Mouse (Mus musculus): ENCODE measurements around the gene Abca6. TPM values are rescaled to one million over a fixed set of nuclear protein-coding genes. Genes with fewer than 3 reads are reported as not detected.

Abca6 gene
- total RNA-seq (2021), result 1 to 10 TPM; 2.4 to 2.7 TPM
- long read RNA-seq, experiment 1, result 0 reads
- long read RNA-seq, experiment 2, result 0 reads

GRCm38 (mm10) chr11:110251534-110251933, at the start of gene Abca6:
TSS of gene Abca6 (minus strand) at chr11:110251776.
- no peak for DNase-seq
- intact Hi-C loops (cut with DNase I), result no loop called here

GRCm38 (mm10) chr11:110297917-110298533, 46.4 kb upstream of the Abca6 start:
- intact Hi-C loops (cut with DNase I), result no loop called here
- no peak for DNase-seq

DNA sequence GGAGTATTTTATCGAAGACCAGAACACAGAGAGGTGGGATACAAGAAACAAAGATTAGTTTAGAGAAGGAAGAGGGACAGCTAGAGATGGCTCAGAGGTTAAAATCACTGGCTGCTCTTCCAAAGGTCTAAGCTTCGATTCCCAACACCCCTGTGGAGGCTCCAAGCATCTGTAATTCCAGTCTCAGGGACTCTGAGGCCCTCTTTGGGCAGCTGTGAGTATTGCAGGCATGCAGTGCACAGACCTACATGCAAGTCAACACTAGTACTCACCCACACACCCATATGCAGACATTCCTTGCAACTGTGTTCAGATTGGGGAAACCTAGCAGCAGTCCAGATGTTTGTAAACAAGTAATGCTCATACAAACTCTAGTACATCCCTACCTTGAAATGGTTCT, 39.0 kb upstream of the Abca6 start:
- DNase-seq, result no peak
- intact Hi-C loops (cut with DNase I), result no loop called here

DNA sequence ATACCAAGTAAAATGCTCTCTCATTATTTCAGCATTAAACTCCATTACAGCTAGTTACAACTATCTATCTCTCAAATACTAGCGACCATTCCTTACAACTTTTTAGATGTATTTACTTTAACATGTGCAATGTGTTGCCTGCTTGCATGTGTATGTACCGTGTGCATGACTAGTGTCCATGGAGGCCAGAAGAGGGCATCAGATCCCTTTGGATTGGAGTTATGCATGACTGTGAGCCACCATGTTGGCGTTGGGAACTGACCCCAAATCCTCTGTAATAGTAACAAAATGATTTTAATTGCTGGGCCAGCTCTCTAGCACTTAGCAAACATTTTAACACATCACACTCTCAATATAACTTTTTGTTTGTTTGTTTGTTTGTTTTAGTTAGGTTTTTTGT, 36.8 kb upstream of the Abca6 start:
- DNase-seq, result no peak
- intact Hi-C loops (cut with DNase I), result no loop called here

DNA sequence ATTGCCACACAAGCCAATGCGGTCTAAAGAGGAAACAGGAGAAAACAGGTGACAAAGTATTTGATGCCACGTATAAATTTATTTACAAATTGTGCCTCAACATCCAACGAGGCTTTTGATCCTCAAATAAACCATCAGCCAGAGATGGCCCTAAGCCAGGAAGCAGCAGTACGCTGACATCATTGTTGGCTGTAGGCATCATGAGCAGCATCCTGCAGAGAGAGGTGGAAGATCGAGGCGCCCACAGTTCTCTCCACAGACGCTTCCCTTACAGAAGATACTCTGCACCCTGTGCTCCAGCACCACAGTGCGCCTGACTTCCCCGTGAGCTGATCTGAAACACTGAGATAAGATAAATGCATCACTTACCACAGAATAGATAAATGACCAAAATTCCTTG, 36.1 kb upstream of the Abca6 start:
- intact Hi-C loops (cut with DNase I), result no loop called here
- DNase-seq, result no peak

GRCm38 (mm10) chr11:110286331-110286730, 34.8 kb upstream of the Abca6 start:
- no peak for DNase-seq
- intact Hi-C loops (cut with DNase I), result no loop called here

- intact Hi-C loops (cut with DNase I), result no loop called here
- no peak for DNase-seq
Measured at GRCm38 (mm10) chr11:110284849-110285248, 33.3 kb upstream of the Abca6 start.

- intact Hi-C loops (cut with DNase I), result no loop called here
- DNase-seq, result no peak
Measured at GRCm38 (mm10) chr11:110284185-110284787, 32.7 kb upstream of the Abca6 start.

GRCm38 (mm10) chr11:110274794-110275193, 23.2 kb upstream of the Abca6 start:
- DNase-seq, result no peak
- intact Hi-C loops (cut with DNase I), result loop anchor here (10.0 kb wide), 1 partner anchor 610 kb away; no protein-coding TSS in a partner anchor

DNA sequence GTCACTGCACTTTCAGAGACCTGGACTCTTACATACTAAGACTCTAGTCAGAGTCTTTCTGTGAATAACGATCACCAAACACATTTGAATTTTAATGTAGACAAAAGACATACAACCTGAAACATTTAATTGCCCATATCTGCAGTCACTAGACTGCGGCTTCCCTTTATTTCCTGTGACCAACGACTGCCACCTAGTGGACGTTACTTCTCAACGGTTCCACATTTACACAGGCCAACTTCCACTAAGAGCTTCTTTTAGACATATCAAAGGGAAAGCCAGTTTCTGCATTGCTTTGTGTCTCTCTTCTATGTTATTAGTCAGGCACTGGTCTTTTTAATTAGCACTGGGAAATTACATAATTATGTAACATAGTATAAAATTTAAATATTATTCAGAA, 20.2 kb upstream of the Abca6 start:
- DNase-seq, result peak in 1 of 2 experiments; percentile 33
- intact Hi-C loops (cut with DNase I), result loop anchor here (2.0 to 10.0 kb wide), 2 partner anchors 399 to 607 kb away; no protein-coding TSS in a partner anchor

DNA sequence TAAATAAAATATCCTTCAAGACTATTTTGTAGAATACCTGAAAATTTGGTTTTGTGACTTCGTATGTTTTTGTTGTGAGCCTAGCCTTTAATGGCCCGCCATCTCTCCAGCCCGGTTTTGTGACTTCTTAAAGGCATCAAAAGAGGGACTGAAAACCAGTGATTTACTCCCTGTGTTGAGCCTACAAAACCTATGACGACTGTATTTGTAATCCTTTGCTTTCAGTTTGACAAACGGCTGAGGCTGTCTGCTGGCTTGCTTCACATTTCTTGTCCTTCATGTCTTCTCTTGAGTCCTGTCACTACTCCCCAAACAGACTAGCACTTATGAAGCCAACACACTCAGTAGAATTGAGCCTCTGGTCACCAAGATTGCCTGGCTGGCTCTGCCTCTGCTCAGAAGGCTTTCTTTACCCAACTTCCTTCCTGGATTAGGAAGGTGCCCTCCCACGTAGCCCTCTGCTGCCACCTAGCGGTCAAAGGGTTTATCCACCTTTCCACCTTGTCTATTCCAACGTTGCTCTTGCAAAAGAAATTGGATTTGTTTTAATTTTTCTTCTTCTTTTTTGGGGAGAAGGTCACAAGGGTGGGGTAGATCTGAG, 16.8 kb upstream of the Abca6 start:
- intact Hi-C loops (cut with DNase I), result loop anchor here (10.0 kb wide), 1 partner anchor 314 kb away; no protein-coding TSS in a partner anchor
- peak; percentile 77 to 87 for DNase-seq

GRCm38 (mm10) chr11:110267232-110267631, 15.7 kb upstream of the Abca6 start:
- intact Hi-C loops (cut with DNase I), result loop anchor here (10.0 kb wide), 1 partner anchor 312 kb away; no protein-coding TSS in a partner anchor
- DNase-seq, result no peak

- intact Hi-C loops (cut with DNase I), result loop anchor here (10.0 kb wide), 1 partner anchor 312 kb away; no protein-coding TSS in a partner anchor
Measured at GRCm38 (mm10) chr11:110266757-110267156, 15.2 kb upstream of the Abca6 start.

GRCm38 (mm10) chr11:110261867-110262266, 10.3 kb upstream of the Abca6 start:
- intact Hi-C loops (cut with DNase I), result loop anchor here (10.0 kb wide), 1 partner anchor 307 kb away; no protein-coding TSS in a partner anchor
- DNase-seq, result no peak

More at GRCm38 (mm10) chr11:110266757-110267156, 15.2 kb upstream of the Abca6 start:
- no peak for DNase-seq

DNA sequence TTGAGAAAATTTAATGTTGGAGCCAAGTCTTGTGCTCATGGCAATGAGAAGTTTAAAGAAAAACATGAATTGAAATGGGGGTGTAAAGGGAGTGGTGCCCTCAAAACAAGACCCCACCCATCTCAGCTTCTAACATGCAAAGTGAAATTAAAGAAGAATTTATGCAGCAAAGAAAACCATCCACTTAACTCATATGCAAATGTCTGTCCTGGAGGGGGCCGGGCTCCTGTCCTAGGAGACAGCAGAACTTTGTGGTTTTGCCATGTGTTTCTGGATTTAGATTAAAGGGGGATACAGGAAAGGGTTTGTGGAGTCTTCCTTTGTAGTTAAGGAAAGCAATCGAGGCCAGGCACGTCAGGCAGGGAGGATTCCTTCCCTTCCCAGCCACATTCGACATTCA, 6.3 kb upstream of the Abca6 start:
- no peak for DNase-seq
- intact Hi-C loops (cut with DNase I), result no loop called here

GRCm38 (mm10) chr11:110257061-110257460, 5.5 kb upstream of the Abca6 start:
- no peak for DNase-seq
- intact Hi-C loops (cut with DNase I), result no loop called here

DNA sequence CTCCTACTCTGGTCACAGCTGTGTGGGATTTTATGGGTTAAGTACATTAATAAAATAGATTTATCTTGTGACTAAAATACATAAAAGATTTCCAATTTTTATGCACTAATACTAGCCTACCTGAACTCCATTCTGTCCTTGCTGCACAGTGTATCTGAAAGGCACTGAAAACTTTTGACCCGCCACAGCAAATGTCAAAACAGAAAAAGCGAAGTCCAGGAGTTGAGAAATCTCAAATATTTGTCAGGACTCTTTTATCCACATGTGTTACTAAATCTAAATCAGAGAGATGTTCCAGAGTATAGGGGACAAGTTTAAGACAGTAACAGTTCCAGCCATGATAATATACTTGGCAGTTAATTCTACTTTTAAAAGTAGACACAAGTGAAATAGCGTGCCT, 680 bp upstream of the Abca6 start:
- no peak for DNase-seq
- intact Hi-C loops (cut with DNase I), result no loop called here

DNA sequence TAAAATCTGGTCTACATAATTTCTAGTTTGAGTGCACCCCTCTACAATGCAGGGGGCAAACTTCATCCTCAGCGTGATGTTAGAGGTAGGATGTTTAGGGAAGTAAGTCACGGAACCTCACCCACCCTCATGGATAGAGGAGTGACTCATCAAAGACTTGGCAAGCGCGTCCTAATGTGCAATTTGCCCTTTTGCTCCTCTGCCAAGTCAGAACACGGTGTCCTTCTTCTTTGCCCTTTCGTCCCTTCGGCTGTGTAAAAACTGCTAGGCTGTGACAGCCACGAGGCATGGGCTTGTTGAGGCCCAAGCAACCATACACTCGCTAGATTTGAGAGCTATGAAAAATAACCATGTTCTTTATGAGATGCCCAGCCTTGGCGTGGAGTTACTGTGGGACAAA, 6.8 kb downstream of the Abca6 start:
- no peak for DNase-seq
- intact Hi-C loops (cut with DNase I), result no loop called here

DNA sequence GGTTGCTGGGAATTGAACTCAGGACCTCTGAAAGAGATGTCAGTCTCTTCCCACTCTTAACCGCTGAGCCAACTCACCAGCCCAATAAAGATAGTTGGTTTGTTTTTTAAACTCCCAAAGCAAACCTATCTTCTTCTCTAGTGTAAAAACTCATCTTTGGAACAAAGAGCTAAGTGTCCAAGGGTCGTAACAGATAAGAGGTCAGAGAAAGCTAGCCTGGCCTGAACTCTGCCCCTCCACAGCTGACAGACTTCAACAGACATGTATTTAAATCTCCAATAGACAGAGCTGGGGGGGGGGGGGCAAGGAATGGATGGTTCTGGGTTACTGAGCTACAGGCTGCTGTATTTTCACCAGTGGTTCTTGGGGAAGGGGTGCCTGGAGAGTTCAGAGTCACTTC, 14.1 kb downstream of the Abca6 start:
- intact Hi-C loops (cut with DNase I), result no loop called here
- no peak for DNase-seq

DNA sequence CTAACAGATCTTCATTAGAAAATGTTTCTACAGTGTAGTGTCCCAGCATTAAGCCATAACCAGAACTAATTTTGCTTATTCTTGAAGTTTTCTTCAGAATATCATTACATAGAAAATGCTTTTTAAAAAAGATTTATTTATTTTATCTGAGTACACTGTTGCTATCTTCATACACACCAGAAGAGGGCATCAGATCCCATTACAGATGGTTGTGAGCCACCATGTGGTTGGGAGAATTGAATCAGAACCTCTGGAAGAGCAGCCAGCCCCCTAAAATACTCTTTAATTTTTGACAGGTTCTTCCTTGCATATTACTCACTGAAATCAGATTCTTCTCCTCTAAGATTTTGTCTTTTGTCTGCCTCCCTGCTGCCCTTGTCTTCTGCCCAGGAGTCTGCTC, 18.6 kb downstream of the Abca6 start:
- intact Hi-C loops (cut with DNase I), result no loop called here

GRCm38 (mm10) chr11:110217118-110217517, 34.5 kb downstream of the Abca6 start:
- no peak for DNase-seq

More for the DNA sequence above, 18.6 kb downstream of the Abca6 start:
- no peak for DNase-seq

DNA sequence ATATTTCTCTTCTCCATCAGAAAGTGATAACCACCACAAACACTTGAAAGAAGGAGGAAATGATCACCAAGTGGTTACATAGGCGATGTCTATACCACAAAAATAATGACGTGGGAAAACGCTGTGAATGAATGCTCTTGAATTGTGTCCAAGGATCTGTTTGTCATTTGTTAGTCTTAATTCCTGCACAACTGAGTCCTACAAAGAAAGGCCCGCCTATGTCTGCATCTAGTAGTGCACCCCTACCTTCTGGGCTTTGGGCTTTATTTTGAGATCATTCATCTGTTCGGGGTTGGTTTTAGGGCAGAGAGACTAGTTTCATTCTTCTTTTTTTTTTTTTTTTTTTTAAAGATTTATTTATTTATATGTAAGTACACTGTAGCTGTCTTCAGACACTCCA, 47.6 kb downstream of the Abca6 start:
- no peak for DNase-seq
- intact Hi-C loops (cut with DNase I), result no loop called here

More at GRCm38 (mm10) chr11:110217118-110217517, 34.5 kb downstream of the Abca6 start:
- intact Hi-C loops (cut with DNase I), result no loop called here
